Mouse (Mus musculus): Measurements from ENCODE around the gene Cdc6.

- TF ChIP-seq CTCF (IDR thresholded peaks at IDR 0.05; ENCODE audit: control insufficient read depth, insufficient read depth, insufficient read length) (no peak), USF1 (IDR thresholded peaks at IDR 0.05; ENCODE audit: low read depth) (no peak)
Observed at GRCm38 (mm10) chr11:98900529-98901125, 7.0 kb upstream of the Cdc6 start.
